In genomic region chr11:109349652-109350316, GRCm38 (mm10) we compare ENCODE assay signal across 1 mouse cellular context.
TF ChIP-seq lines count a peak whose summit lies in the region.

No protein-coding gene starts in this region.

TF ChIP-seq in MEL, 35 proteins besides CTCF, POLR2A, EP300 and RAD21 (continued from another document):
- TF ChIP-seq SIN3A (IDR thresholded peaks at IDR 0.05; ENCODE audit: low read length): peak; percentile 76
- no peak for TF ChIP-seq UBTF (IDR thresholded peaks at IDR 0.05; ENCODE audit: borderline replicate concordance, insufficient read depth, low read depth, low read length)
- TF ChIP-seq ETS1 (IDR thresholded peaks at IDR 0.05; ENCODE audit: low read depth, low read length): peak; percentile 85
- TF ChIP-seq TAL1 (IDR thresholded peaks at IDR 0.05; ENCODE audit: low read length): peak; percentile 72
- TF ChIP-seq HCFC1 (IDR thresholded peaks at IDR 0.05; ENCODE audit: low read depth, low read length): no peak
- no peak for TF ChIP-seq ZMIZ1 (IDR thresholded peaks at IDR 0.05; ENCODE audit: low read depth, low read length)
- TF ChIP-seq ZC3H11A (IDR thresholded peaks at IDR 0.05; ENCODE audit: low read depth, low read length): no peak; the same call in 1 of the 2 replicates
- 0 out of 2 replicates have a peak, but pooled peaks have one; percentile 3 for TF ChIP-seq JUND (IDR thresholded peaks at IDR 0.05; ENCODE audit: low read depth, low read length)
- peak; percentile 94 for TF ChIP-seq TCF12 (IDR thresholded peaks at IDR 0.05; ENCODE audit: low read depth, low read length)
- TF ChIP-seq MEF2A (IDR thresholded peaks at IDR 0.05; ENCODE audit: extremely low read depth, insufficient replicate concordance, low read depth, low read length, poor library complexity, severe bottlenecking): 0 out of 2 replicates have a peak, but pooled peaks have one; percentile 23
- TF ChIP-seq TBP (IDR thresholded peaks at IDR 0.05; ENCODE audit: low read depth, low read length): no peak
- TF ChIP-seq BHLHE40 (IDR thresholded peaks at IDR 0.05; ENCODE audit: borderline replicate concordance, low read depth, low read length): peak; percentile 69; the same call in 1 of the 2 replicates
- TF ChIP-seq SMC3 (IDR thresholded peaks at IDR 0.05; ENCODE audit: low read depth, low read length): no peak
- TF ChIP-seq E2F4 (IDR thresholded peaks at IDR 0.05; ENCODE audit: borderline replicate concordance, low read depth, low read length): no peak
- peak; percentile 60; the same call in 1 of the 2 replicates for TF ChIP-seq MXI1 (IDR thresholded peaks at IDR 0.05; ENCODE audit: low read depth, low read length)
- no peak; the same call in 1 of the 2 replicates for TF ChIP-seq CHD2 (IDR thresholded peaks at IDR 0.05; ENCODE audit: low read length)
- TF ChIP-seq ELF1 (IDR thresholded peaks at IDR 0.05; ENCODE audit: low read depth, low read length): 0 out of 2 replicates have a peak, but pooled peaks have one; percentile 35
- TF ChIP-seq MYB (IDR thresholded peaks at IDR 0.05; ENCODE audit: low read depth, low read length): peak; percentile 36; the same call in 1 of the 2 replicates
- TF ChIP-seq GABPA (IDR thresholded peaks at IDR 0.05; ENCODE audit: low read depth, low read length): no peak
- TF ChIP-seq CHD1 (IDR thresholded peaks at IDR 0.05; ENCODE audit: low read depth, low read length): no peak
- TF ChIP-seq NRF1 (IDR thresholded peaks at IDR 0.05; ENCODE audit: insufficient read depth, low read depth, low read length, poor library complexity, severe bottlenecking): peak; percentile 16; the same call in 1 of the 2 replicates
- no peak for TF ChIP-seq USF2 (IDR thresholded peaks at IDR 0.05; ENCODE audit: borderline replicate concordance in 1 of 2, insufficient read depth in 1 of 2, low read depth in 1 of 2, low read length in 2 of 2)
- peak; percentile 87 for TF ChIP-seq RCOR1 (IDR thresholded peaks at IDR 0.05; ENCODE audit: low read depth, low read length)
- no peak for TF ChIP-seq KAT2A (conservative IDR thresholded peaks at IDR 0.05; ENCODE audit: low read depth, low read length)
- TF ChIP-seq USF1 (IDR thresholded peaks at IDR 0.05; ENCODE audit: low read depth, low read length): 0 out of 2 replicates have a peak, but pooled peaks have one; percentile 21
- no peak for TF ChIP-seq ZNF384 (IDR thresholded peaks at IDR 0.05; ENCODE audit: low read depth, low read length)
